Mouse (Mus musculus) midbrain, embryonic 12.5 days (tissue): ENCODE results near the gene Ceacam15. TPM values are rescaled to one million over a fixed set of nuclear protein-coding genes. Genes with fewer than 3 reads are reported as not detected.
A peak's percentile ranks its signal among the peaks of the same experiment; 100 is the strongest.

Source experiments
- ATAC-seq: fragments of 200-750 bp; cut with Nextera tagmentation; 2 replicates; pipeline ENCODE4 v1.8.0; 2017; ENCODE audit warnings: low read depth, moderate TSS enrichment, moderate library complexity; ENCODE audit not compliant: low FRiP score
- H3K27ac ChIP-seq: fragments of 300-500 bp; sonication (generic); replicated peaks from 2 replicates; pipeline ENCODE4 v1.5.1; 2016; ENCODE audit warnings: mild to moderate bottlenecking
- H3K27me3 ChIP-seq: fragments of 300-500 bp; sonication (generic); 2 replicates; pipeline ENCODE4 v1.6.1; 2016; ENCODE audit warnings: mild to moderate bottlenecking
- H3K36me3 ChIP-seq: fragments of 300-500 bp; sonication (generic); 2 replicates; pipeline ENCODE4 v1.6.1; 2016
- H3K4me1 ChIP-seq: fragments of 300-500 bp; sonication (generic); 2 replicates; pipeline ENCODE4 v1.6.1; 2016
- H3K4me2 ChIP-seq: fragments of 300-500 bp; sonication (generic); replicated peaks from 2 replicates; pipeline ENCODE4 v1.6.1; 2016; ENCODE audit warnings: mild to moderate bottlenecking, moderate library complexity
- H3K4me3 ChIP-seq: fragments of 300-500 bp; sonication (generic); 2 replicates; pipeline ENCODE4 v1.5.1; 2016; ENCODE audit warnings: mild to moderate bottlenecking
- H3K9ac ChIP-seq: fragments of 300-500 bp; sonication (generic); replicated peaks from 2 replicates; pipeline ENCODE4 v1.6.1; 2016; ENCODE audit warnings: mild to moderate bottlenecking, moderate library complexity
- H3K9me3 ChIP-seq: fragments of 300-500 bp; sonication (generic); 2 replicates; pipeline ENCODE4 v1.6.1; 2016; ENCODE audit warnings: mild to moderate bottlenecking
- WGBS: fragments of 180-500 bp; shearing (Covaris S2); methylation state at CpG from one replicate; pipeline ENCODE4 v1.1.7; 2016; 5-methylcytosine and 5-hydroxymethylcytosine counted together
- polyA plus RNA-seq: library from polyadenylated mRNA; unstranded; fragments of >200 nt; fragmentation: Nextera tagmentation; extraction: Ambion mirVana; gene quantifications from 2 replicates; pipeline ENCODE4 v1.2.1, GENCODE M21; 2016

The Ceacam15 gene
- polyA plus RNA-seq, 1 experiment from 2014 or later = not detected

DNA sequence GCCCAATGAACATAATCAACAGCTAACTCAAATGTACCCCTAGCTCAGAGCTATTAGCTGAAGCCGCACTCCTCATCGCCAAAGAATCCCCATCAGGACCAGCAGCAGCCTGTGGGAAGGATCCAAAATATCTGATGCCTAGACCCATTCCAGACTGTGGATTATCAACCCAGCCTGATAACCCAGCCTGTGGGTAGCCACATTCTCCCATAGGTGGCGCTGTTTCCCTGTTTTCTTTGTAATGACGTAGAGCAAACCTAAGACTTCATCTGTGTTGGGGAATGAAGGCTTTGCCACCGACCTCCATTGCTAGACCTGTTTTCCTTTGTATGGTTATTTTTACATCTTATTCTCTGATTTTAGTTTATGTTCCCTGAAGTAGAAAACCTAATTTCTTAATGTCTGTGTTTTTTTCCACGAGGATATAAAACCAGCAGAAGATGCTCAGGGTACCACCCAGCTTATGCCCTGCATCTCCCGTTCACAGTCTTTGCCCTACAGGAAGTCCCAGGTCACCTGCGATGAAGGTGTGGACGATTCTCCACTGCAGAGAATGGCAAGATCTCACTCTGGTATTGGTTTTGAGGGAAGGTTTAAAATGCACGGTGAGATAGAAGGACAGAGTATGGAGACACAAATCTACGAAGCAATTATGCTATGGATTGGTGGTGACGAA lies 47.3 kb downstream of the Ceacam15 start:
- no peak overlapping the region for H3K4me2 ChIP-seq
- 38% methylated on average over 12 of the region's 12 CpGs for WGBS

DNA sequence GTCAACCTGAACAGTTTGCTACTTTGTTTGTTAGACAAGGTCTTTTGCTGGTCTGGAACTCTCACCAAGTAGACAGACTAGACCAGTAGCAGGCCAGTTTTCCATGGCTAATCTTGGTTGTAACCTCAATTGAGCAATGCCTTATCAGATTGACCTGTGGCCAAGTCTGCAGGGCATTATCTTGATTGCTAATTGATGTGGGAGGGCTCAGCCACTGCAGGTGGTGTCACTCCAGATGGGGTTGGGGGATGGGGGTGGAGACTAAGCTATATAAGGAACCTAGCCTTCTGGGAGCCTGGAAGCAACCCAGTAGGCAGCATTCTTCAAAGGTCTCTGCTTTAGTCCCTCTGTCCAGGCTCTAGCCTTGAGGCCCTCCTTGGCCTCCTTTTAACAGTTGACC lies 51.8 kb downstream of the Ceacam15 start:
- ATAC-seq = no peak
- no peaks in the 10 kb centered on the region for H3K9me3 ChIP-seq

More for the DNA sequence above, 47.3 kb downstream of the Ceacam15 start:
- no peak overlapping the region for H3K27ac ChIP-seq
- no peak overlapping the region for H3K9ac ChIP-seq
- H3K36me3 ChIP-seq = no peaks in the 10 kb centered on the region
- no peaks in the 10 kb centered on the region for H3K9me3 ChIP-seq
- 0 out of 2 replicates have a peak, but pooled peaks cover 3% of the 10 kb centered on the region for H3K27me3 ChIP-seq
- ATAC-seq = peak; percentile 66; the same call in 1 of the 2 replicates
- H3K4me1 ChIP-seq = no peaks in the 10 kb centered on the region
- no peak overlapping the region for H3K4me3 ChIP-seq

DNA sequence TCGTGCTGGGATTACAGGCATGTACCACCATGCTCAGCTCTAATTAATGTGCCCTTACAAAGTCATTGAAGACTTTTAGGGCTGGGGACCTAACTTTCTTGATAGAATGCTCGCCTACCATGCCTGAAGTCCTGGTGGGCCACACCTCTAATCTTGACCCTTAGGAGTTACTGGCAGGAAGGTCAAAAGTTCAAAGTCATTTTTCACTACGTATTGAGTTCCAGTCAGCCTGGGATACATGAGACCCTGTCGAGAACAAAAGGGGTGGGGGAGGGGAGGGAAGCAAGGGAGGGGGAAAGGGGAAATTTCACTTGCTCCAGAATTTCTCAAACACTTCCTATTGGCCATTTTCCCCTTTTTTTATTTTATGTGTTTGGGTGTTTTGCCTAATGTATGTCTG lies 52.4 kb downstream of the Ceacam15 start:
- no peaks in the 10 kb centered on the region for H3K9me3 ChIP-seq
- 55% methylated on average over 4 of the region's 4 CpGs for WGBS
- H3K27ac ChIP-seq = no peak overlapping the region
- H3K4me3 ChIP-seq = no peak overlapping the region
- no peak for ATAC-seq
- no peaks in the 10 kb centered on the region for H3K36me3 ChIP-seq
- peaks cover 10% of the 10 kb centered on the region; the same call in 1 of the 2 replicates for H3K4me1 ChIP-seq
- no peak overlapping the region for H3K9ac ChIP-seq
- no peak overlapping the region for H3K4me2 ChIP-seq
- H3K27me3 ChIP-seq = peaks cover 19% of the 10 kb centered on the region

More for the DNA sequence above, 51.8 kb downstream of the Ceacam15 start:
- no peak overlapping the region for H3K9ac ChIP-seq
- no peak overlapping the region for H3K4me3 ChIP-seq
- no peak overlapping the region for H3K4me2 ChIP-seq
- H3K27me3 ChIP-seq = peaks cover 13% of the 10 kb centered on the region
- no peaks in the 10 kb centered on the region for H3K36me3 ChIP-seq
- peaks cover 6% of the 10 kb centered on the region; the same call in 1 of the 2 replicates for H3K4me1 ChIP-seq
- no peak overlapping the region for H3K27ac ChIP-seq

Other genes starting within 250 kb of the Ceacam15 start
- gene Tmem160, start 222.9 kb downstream of the Ceacam15 start, polyA plus RNA-seq = 46.9 and 51.1 TPM in 2 replicates
- 0.93 and 1.2 TPM in 2 replicates for gene Npas1, start 198.0 kb downstream of the Ceacam15 start, polyA plus RNA-seq
- gene Arhgap35, start 60.7 kb downstream of the Ceacam15 start, polyA plus RNA-seq = 39.1 and 40.2 TPM in 2 replicates
- not detected in 2 replicates for gene Ceacam9, start 46.2 kb upstream of the Ceacam15 start, polyA plus RNA-seq
- gene Ap2s1, start 62.7 kb upstream of the Ceacam15 start, polyA plus RNA-seq = 278 and 285 TPM in 2 replicates
- 33.3 and 33.6 TPM in 2 replicates for gene Slc1a5, start 105.6 kb upstream of the Ceacam15 start, polyA plus RNA-seq
- gene Strn4, start 140.2 kb upstream of the Ceacam15 start, polyA plus RNA-seq = 191 and 196 TPM in 2 replicates
- 36.9 and 41.2 TPM in 2 replicates for gene Fkrp, start 141.0 kb upstream of the Ceacam15 start, polyA plus RNA-seq
- gene Prkd2, start 167.2 kb upstream of the Ceacam15 start, polyA plus RNA-seq = 10.2 and 12.0 TPM in 2 replicates
- gene Dact3, start 199.6 kb upstream of the Ceacam15 start, polyA plus RNA-seq = 4.7 and 6.2 TPM in 2 replicates
- gene Gng8, start 216.1 kb upstream of the Ceacam15 start, polyA plus RNA-seq = 12.1 and 26.0 TPM in 2 replicates
- 1.1 and 1.2 TPM in 2 replicates for gene Ptgir, start 230.8 kb upstream of the Ceacam15 start, polyA plus RNA-seq
- gene Calm3, start 248.4 kb upstream of the Ceacam15 start, polyA plus RNA-seq = 223 and 224 TPM in 2 replicates